Mouse (Mus musculus) liver, embryonic 14.5 days (tissue): ENCODE measurements around the gene Lsm7.

Experiments
- CTCF ChIP-seq: IDR thresholded peaks from 2 replicates; pipeline ENCODE4 v1.5.1; 2016; ENCODE audit warnings: antibody characterized with exemption, low read depth, control low read depth
- EP300 ChIP-seq: IDR thresholded peaks from 2 replicates; pipeline ENCODE4 v1.6.1; 2016; ENCODE audit warnings: antibody characterized with exemption, low read depth

DNA sequence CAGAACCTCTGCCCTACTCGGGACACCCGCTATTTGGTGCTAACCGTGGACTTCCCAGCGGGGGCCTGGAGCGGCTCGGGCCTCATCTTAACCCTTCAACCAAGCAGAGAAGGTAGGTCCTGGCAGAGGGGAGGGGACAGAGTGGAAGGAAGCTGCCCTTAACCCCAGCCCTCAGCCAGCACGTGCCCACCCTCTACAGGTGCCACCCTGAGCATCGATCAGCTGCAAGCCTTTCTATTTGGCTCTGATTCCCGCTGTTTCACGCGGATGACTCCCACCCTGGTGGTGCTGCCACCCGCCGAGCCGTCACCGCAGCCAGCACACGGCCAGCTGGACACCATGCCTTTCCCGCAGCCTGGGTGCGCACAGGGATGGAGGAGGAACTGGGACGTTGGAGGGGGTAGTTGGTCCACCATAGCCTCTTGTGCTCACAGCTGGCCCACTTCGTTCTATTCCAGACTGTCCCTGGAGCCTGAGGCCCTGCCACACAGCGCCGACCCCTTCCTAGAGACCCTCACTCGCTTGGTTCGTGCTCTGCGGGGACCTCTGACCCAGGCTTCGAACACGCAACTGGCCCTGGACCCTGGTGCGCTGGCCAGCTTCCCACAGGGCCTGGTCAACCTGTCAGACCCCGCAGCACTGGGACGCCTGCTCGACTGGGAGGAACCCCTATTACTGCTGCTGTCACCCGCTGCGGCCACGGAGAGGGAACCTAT, 48.5 kb downstream of the Lsm7 start:
- TF ChIP-seq CTCF (no peak), EP300 (no peak)
